Mouse (Mus musculus): ENCODE measurements around the gene Stk26. TPM values are rescaled to one million over a fixed set of nuclear protein-coding genes. Genes with fewer than 3 reads are reported as not detected.
A peak's percentile ranks its signal among the peaks of the same experiment; 100 is the strongest.

The Stk26 gene
- polyA plus RNA-seq, 1 experiment from 2014 or later: 1.1 TPM

DNA sequence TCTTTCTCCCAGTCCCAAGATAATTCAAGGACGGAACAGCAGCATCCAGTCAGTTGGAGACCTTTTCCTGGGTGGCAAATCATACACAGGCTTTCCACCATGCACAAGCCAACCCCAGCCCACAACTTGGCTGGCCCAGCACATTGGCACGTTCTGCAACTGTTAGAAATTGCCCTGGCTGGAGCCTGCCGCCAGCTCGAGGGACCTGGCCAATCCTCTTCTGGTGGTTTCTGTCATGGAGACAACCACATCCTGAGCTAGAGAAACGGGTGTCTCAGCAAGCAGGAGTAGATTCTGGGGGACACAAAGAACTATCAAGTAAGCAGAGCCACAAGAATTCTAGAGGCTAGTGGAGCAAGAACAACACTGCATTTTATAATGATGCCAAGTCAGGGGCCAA lies 69.1 kb downstream of the Stk26 start:
- ATAC-seq (no peak), DNase-seq (ENCODE audit: low spot score) (no peak)
- no peak overlapping the region for H3K4me2 ChIP-seq (ENCODE audit: low read length)
- no peaks in the 10 kb centered on the region for H3K27me3 ChIP-seq (replicated peaks; ENCODE audit: control insufficient read depth, insufficient read depth, low read length)
- no peak overlapping the region for H3K27ac ChIP-seq (ENCODE audit: low read depth, low read length)
- no peak overlapping the region for H3K4me3 ChIP-seq (ENCODE audit: low read depth, low read length)
- no peaks in the 10 kb centered on the region for H3K9me3 ChIP-seq (replicated peaks; ENCODE audit: control insufficient read depth, low read length)
- 85% methylated on average over 5 of the region's 5 CpGs for WGBS
- no peaks in the 10 kb centered on the region for H3K36me3 ChIP-seq (ENCODE audit: control insufficient read depth, insufficient read depth, low read length)
- no peak overlapping the region for H3K9ac ChIP-seq (ENCODE audit: low read length)
- H3K4me1 ChIP-seq (ENCODE audit: control insufficient read depth, insufficient read depth, low read length): no peaks in the 10 kb centered on the region

DNA sequence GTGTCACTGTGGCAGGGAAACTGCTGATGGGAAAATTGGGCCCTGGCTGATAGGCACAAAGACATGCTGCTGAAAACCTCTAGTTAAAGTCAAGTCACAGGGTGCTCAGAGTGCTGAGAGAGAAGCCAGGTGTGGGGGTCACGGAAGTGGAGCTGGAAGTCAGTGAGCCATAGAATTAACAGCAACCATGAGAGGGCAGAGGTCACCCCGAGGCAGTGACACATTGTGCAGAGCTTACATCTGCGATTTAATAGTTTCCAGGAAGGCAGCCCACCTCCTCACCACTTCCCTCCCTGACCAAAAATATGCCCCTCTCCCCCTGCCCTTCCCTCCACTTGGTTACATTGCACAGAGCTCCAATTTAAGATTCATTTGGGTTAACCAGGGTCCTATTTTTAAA lies 76.5 kb downstream of the Stk26 start:
- Histone ChIP-seq H3K36me3 (ENCODE audit: control insufficient read depth, insufficient read depth, low read length) (no peaks in the 10 kb centered on the region), H3K27me3 (replicated peaks; ENCODE audit: control insufficient read depth, insufficient read depth, low read length) (no peaks in the 10 kb centered on the region), H3K27ac (ENCODE audit: low read depth, low read length) (no peak overlapping the region), H3K4me1 (ENCODE audit: control insufficient read depth, insufficient read depth, low read length) (no peaks in the 10 kb centered on the region), H3K9me3 (replicated peaks; ENCODE audit: control insufficient read depth, low read length) (no peaks in the 10 kb centered on the region), H3K4me3 (ENCODE audit: low read depth, low read length) (no peak overlapping the region), H3K4me2 (ENCODE audit: low read length) (no peak overlapping the region), H3K9ac (ENCODE audit: low read length) (no peak overlapping the region)
- ATAC-seq (no peak), DNase-seq (ENCODE audit: low spot score) (no peak)
- WGBS: 75% methylated on average over 3 of the region's 3 CpGs

DNA sequence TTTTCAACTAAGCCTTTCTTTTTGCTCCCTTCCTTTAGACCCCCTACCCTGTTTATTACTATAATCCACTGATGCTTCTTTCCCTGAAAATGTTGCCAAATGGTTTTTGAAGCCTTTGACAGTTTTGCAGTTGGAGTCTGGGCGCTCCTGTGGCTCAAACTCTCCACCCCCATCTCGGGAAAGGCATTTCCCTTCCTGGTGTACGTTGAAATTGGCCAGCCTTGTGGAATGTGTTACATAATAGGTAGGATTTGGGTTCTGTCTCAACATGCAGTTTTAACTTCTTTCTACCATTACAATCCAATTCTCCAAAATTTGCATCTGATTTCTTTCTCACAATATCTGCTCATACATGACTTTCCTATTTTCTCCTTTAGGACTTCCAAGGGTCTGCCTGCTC lies 77.9 kb downstream of the Stk26 start:
- H3K36me3 ChIP-seq (ENCODE audit: control insufficient read depth, insufficient read depth, low read length): no peaks in the 10 kb centered on the region
- no peak for DNase-seq (ENCODE audit: low spot score)
- H3K4me1 ChIP-seq (ENCODE audit: control insufficient read depth, insufficient read depth, low read length): no peaks in the 10 kb centered on the region
- no peaks in the 10 kb centered on the region for H3K27me3 ChIP-seq (replicated peaks; ENCODE audit: control insufficient read depth, insufficient read depth, low read length)
- H3K4me2 ChIP-seq (ENCODE audit: low read length): no peak overlapping the region
- WGBS: 54% methylated on average over 3 of the region's 3 CpGs
- no peak overlapping the region for H3K9ac ChIP-seq (ENCODE audit: low read length)
- H3K4me3 ChIP-seq (ENCODE audit: low read depth, low read length): no peak overlapping the region
- H3K27ac ChIP-seq (ENCODE audit: low read depth, low read length): no peak overlapping the region
- no peak for ATAC-seq
- no peaks in the 10 kb centered on the region for H3K9me3 ChIP-seq (replicated peaks; ENCODE audit: control insufficient read depth, low read length)

DNA sequence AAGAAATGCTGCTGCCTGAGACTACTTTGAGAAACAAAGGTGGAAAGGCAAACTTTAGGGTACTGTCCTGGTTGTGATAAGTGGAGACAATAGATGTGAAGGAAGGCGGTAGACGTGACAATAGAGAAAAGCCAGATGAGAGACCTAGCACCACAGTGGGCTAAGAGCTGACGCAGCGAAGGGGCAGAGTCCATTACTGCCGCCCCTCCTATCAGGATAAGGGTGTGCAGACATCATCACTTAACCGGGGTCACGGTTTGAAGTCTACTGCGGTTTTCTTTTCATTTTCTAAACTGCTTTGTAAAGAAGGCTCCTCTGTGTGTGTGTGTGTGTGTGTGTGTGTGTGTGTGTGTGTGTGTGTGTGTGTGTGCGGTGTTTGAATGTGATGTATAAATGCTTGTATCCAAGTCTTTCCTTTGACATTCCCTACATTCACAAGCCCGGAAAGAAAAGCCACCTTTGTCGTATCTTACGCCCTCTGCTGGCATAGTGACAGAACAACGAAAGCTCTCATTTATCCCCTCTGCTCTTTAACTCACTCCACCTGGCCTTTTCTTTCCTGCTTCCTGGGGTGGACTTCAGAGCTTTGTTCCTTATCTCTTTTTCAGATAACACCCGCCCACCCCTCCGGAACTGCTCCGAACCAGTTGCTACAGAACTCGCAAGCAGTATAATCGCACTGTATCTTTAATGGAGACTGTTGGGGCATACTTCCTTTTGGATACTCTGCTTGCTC lies 84.0 kb downstream of the Stk26 start:
- H3K36me3 ChIP-seq (ENCODE audit: control insufficient read depth, insufficient read depth, low read length): no peaks in the 10 kb centered on the region
- H3K9ac ChIP-seq (ENCODE audit: low read length): no peak overlapping the region
- no peaks in the 10 kb centered on the region for H3K4me1 ChIP-seq (ENCODE audit: control insufficient read depth, insufficient read depth, low read length)
- DNase-seq (ENCODE audit: low spot score) (peak; percentile 49), ATAC-seq (no peak)
- H3K4me3 ChIP-seq (ENCODE audit: low read depth, low read length): no peak overlapping the region
- H3K27me3 ChIP-seq (replicated peaks; ENCODE audit: control insufficient read depth, insufficient read depth, low read length): no peaks in the 10 kb centered on the region
- no peak overlapping the region for H3K27ac ChIP-seq (ENCODE audit: low read depth, low read length)
- H3K9me3 ChIP-seq (replicated peaks; ENCODE audit: control insufficient read depth, low read length): no peaks in the 10 kb centered on the region
- no peak overlapping the region for H3K4me2 ChIP-seq (ENCODE audit: low read length)
- 39% methylated on average over 18 of the region's 18 CpGs for WGBS

DNA sequence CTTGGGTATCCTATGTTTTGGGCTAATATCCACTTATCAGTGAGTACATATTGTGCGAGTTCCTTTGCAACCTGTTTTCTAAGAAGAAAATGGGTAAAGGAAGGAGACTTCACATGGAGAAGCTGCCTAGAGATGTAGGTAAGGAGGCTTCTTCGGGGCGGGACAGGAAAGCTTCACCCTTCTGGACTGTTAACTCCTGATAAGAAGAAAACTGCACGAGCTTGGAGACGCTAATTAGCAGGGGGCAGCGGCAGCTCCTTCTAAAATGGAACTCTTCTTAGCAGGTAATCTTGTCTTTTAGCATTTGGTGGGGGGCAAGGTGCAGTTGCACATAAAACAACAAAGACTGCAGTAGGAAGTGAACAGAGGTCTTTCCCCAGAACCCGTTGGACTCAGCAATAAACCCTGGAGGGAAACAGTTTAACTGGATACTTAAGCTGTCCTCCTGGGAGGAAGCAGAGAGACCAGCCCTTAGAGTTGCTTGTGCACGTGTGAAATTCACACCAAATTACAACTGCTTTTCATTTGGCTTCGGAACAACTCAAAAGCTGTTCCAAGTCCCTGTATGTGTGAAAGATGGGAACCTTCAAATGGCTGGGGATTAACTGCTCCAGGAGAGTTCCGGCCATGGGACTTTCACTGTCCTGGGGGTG lies 86.2 kb downstream of the Stk26 start:
- no peak overlapping the region for H3K4me3 ChIP-seq (ENCODE audit: low read depth, low read length)
- no peaks in the 10 kb centered on the region for H3K9me3 ChIP-seq (replicated peaks; ENCODE audit: control insufficient read depth, low read length)

DNA sequence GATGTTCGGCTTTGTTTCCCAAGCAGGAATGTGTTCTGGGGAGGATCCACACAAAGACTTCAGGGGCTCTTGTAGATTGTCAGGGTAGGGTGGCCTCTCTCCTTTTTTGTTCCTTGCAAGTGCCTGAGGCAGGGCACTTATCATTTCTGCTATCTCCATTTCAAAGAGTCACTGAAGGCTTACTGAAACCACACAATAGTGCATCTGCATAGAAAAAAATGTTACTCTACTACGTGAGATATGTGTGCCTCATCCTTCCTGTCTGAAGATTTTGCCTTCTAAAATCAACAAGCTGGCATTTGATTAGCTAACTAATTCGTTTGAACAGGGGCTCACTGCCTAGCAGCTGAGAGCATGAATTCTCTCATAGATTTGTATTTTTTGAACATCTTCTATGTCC lies 89.5 kb downstream of the Stk26 start:
- DNase-seq (ENCODE audit: low spot score) (no peak), ATAC-seq (no peak)
- no peaks in the 10 kb centered on the region for H3K9me3 ChIP-seq (replicated peaks; ENCODE audit: control insufficient read depth, low read length)
- 52% methylated on average over 3 of the region's 3 CpGs for WGBS
- H3K27ac ChIP-seq (ENCODE audit: low read depth, low read length): no peak overlapping the region
- no peaks in the 10 kb centered on the region for H3K27me3 ChIP-seq (replicated peaks; ENCODE audit: control insufficient read depth, insufficient read depth, low read length)
- H3K36me3 ChIP-seq (ENCODE audit: control insufficient read depth, insufficient read depth, low read length): no peaks in the 10 kb centered on the region
- no peaks in the 10 kb centered on the region for H3K4me1 ChIP-seq (ENCODE audit: control insufficient read depth, insufficient read depth, low read length)
- H3K4me3 ChIP-seq (ENCODE audit: low read depth, low read length): no peak overlapping the region
- no peak overlapping the region for H3K4me2 ChIP-seq (ENCODE audit: low read length)
- no peak overlapping the region for H3K9ac ChIP-seq (ENCODE audit: low read length)

More for the DNA sequence above, 86.2 kb downstream of the Stk26 start:
- H3K27ac ChIP-seq (ENCODE audit: low read depth, low read length): no peak overlapping the region
- WGBS: 73% methylated on average over 10 of the region's 10 CpGs
- ATAC-seq: no peak
- DNase-seq (ENCODE audit: low spot score): no peak
- no peaks in the 10 kb centered on the region for H3K36me3 ChIP-seq (ENCODE audit: control insufficient read depth, insufficient read depth, low read length)
- no peak overlapping the region for H3K4me2 ChIP-seq (ENCODE audit: low read length)
- no peak overlapping the region for H3K9ac ChIP-seq (ENCODE audit: low read length)
- H3K27me3 ChIP-seq (replicated peaks; ENCODE audit: control insufficient read depth, insufficient read depth, low read length): no peaks in the 10 kb centered on the region
- no peaks in the 10 kb centered on the region for H3K4me1 ChIP-seq (ENCODE audit: control insufficient read depth, insufficient read depth, low read length)

DNA sequence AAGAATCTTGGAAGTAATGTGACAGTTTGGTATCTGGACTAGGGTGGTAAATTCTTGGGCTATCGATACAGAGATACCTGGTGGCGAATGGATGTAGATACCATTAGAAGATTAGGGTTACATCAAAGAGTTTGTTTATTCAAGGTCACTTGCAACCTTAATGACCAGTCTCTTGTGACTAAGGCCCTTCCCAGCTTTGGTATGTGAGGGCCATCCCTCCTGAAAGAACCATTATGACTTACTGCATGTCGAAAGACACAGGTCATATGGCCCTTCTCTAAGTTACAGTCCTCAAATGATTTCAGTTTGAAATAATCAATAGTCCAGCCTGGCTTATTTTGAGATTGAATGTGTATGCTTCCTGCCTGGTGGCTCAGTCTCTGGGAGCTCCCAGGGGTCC lies 96.3 kb downstream of the Stk26 start:
- no peaks in the 10 kb centered on the region for H3K9me3 ChIP-seq (replicated peaks; ENCODE audit: control insufficient read depth, low read length)
- no peaks in the 10 kb centered on the region for H3K36me3 ChIP-seq (ENCODE audit: control insufficient read depth, insufficient read depth, low read length)
- H3K27me3 ChIP-seq (replicated peaks; ENCODE audit: control insufficient read depth, insufficient read depth, low read length): no peaks in the 10 kb centered on the region
- ATAC-seq (no peak), DNase-seq (ENCODE audit: low spot score) (no peak)
- H3K4me2 ChIP-seq (ENCODE audit: low read length): no peak overlapping the region
- H3K4me1 ChIP-seq (ENCODE audit: control insufficient read depth, insufficient read depth, low read length): no peaks in the 10 kb centered on the region
- no peak overlapping the region for H3K4me3 ChIP-seq (ENCODE audit: low read depth, low read length)
- no peak overlapping the region for H3K27ac ChIP-seq (ENCODE audit: low read depth, low read length)
- no peak overlapping the region for H3K9ac ChIP-seq (ENCODE audit: low read length)
- 92% methylated on average over 3 of the region's 3 CpGs for whole genome bisulfite sequencing

DNA sequence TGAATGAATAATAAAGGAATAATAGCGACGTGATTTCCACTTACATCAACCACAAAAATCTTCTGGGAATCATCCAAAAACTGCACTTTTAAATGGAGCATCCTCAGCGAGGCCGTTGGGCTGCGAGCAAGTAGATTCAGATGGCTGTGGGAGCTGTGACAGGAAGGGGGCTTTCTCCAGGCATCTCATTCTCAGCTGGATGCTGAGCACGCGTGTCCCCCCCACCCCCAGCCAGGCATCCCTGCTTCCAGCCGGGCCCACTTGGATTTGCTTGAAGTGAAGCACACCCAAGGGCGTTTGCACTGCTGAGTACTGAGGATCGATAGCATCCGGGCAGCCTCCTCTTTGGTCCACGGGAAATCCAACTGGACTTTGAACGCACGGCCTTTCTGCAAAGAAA lies 101.8 kb downstream of the Stk26 start, which contains the start of gene Frmd7:
Gene Frmd7, minus strand, starts transcription at position 101 of the 400 bp plus-strand sequence.
- Histone ChIP-seq H3K9ac (ENCODE audit: low read length) (no peak within 1 kb of the TSS), H3K9me3 (replicated peaks; ENCODE audit: control insufficient read depth, low read length) (no peaks in the 10 kb centered on the region), H3K27me3 (replicated peaks; ENCODE audit: control insufficient read depth, insufficient read depth, low read length) (no peaks in the 10 kb centered on the region), H3K4me3 (ENCODE audit: low read depth, low read length) (no peak within 1 kb of the TSS), H3K36me3 (ENCODE audit: control insufficient read depth, insufficient read depth, low read length) (no peaks in the 10 kb centered on the region), H3K27ac (ENCODE audit: low read depth, low read length) (no peak within 1 kb of the TSS), H3K4me2 (ENCODE audit: low read length) (no peak within 1 kb of the TSS), H3K4me1 (ENCODE audit: control insufficient read depth, insufficient read depth, low read length) (no peaks in the 10 kb centered on the region)
- ATAC-seq (no peak), DNase-seq (ENCODE audit: low spot score) (no peak)
- 75% methylated on average over 14 of the region's 14 CpGs for WGBS

Measured in forebrain, embryonic 14.5 days (tissue).